Mouse (Mus musculus) spleen, postnatal 0 days (tissue): ENCODE results near the gene Nup37. TPM values are rescaled to one million over a fixed set of nuclear protein-coding genes. Genes with fewer than 3 reads are reported as not detected.

ENCODE experiments used
- polyA plus RNA-seq: library from polyadenylated mRNA; unstranded; fragments of >200 nt; fragmentation: Nextera tagmentation; extraction: Ambion mirVana; gene quantifications from 2 replicates; pipeline ENCODE4 v1.2.1, GENCODE M21; 2015

Gene Nup37
- polyA plus RNA-seq: 48.9 and 49.1 TPM in 2 replicates

GRCm38 (mm10) chr10:88146707-88147477 is at the start of gene Nup37, which contains the start of gene Parpbp:
TSS of gene Nup37 (plus strand) at chr10:88146992.
TSS of gene Parpbp (minus strand) at chr10:88146941.

DNA sequence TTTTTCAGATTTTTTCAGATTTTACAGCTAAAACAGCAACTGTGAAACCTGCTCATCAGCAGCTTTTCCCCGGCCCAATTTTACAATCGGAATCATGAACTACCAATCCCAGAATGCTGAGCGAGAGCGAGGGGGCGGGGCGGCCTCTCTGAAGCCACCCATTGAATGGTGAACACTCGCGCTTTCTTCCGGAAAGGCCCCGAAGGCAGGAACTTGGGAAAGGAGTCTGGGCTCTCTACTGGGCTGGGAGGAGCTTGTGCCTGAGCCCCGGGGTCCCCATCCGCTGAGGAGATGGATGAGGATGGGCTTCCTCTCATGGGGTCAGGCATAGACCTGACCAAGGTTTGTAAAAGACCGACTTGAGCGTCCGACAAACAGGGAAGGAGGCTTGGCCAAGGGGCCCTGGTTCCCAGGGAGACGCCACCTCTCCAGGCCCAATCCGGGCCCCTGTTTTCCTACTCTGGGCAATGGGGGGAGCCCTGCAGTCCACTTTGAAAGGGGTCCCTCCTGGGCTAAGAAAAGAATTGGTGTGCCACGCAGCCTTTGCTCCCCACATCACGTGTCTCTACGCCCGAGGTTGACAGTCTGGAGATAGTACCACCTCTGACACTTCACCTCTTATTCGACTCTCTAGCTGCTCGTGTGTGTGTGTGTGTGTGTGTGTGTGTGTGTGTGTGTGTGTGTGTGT is 54.3 kb downstream of the Nup37 start, which contains the start of gene Washc3:
Gene Washc3 (plus strand): TSS at position 143 of the 688 bp plus-strand sequence.

Other genes starting within 250 kb of the Nup37 start
- 0.34 and 0.35 TPM in 2 replicates for gene Pmch, start 55.9 kb upstream of the Nup37 start, polyA plus RNA-seq
- gene Parpbp, start 51 bp upstream of the Nup37 start, polyA plus RNA-seq: 11.1 and 12.5 TPM in 2 replicates
- gene Washc3, start 54.1 kb downstream of the Nup37 start, polyA plus RNA-seq: 44.6 and 51.2 TPM in 2 replicates
- gene Dram1, start 232.1 kb downstream of the Nup37 start, polyA plus RNA-seq: 2.9 and 4.3 TPM in 2 replicates
- 4.6 and 5.0 TPM in 2 replicates for gene Gnptab, start 232.1 kb downstream of the Nup37 start, polyA plus RNA-seq